In the genomic region with DNA sequence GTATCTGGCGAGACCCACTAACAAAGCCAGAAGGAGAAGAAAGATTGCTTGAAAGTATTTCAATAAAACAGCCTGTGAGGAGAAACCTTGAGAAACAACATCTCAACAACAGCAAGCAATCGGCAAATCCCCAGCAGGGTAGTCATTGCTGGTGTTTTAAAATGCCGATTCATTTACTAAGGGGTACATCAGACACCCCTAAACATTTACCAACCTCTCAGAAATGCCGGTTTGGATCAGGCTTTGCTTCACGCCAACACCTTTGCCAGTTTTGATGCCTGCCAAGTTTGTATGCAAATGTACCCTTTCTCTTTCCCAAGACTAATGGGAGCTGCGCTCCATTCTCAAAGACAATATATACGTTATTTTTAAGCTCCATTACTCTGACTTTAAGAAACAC, we compare ENCODE assay signal across 15 mouse cellular contexts.
"Had no signal": no experiment of that assay in that cellular context is flagged by ENCODE, and none has a peak within 500 bp of the region (broad histone marks: within the 10 kb centered on the region; RNA-seq: fewer than 3 reads in every experiment).

No protein-coding gene starts in this region.

- H3K9ac ChIP-seq: limb, embryonic 15.5 days; liver, embryonic 12.5 days; lung, embryonic 14.5 days; neural tube, embryonic 15.5 days had no signal

- ATAC-seq: liver, embryonic 12.5 days had no signal

- DNase-seq: kidney, postnatal 36 days; layer of hippocampus, adult 9-11 months; lung, embryonic 14.5 days; lung, postnatal 10 days; lung, postnatal 4 days; right cerebral cortex, postnatal 4 days; spleen, adult 18-20 months; thymus, adult 18-20 months; thymus, postnatal 25 days had no signal

- H3K36me3 ChIP-seq: limb, embryonic 15.5 days; liver, embryonic 12.5 days; neural tube, embryonic 15.5 days had no signal

- H3K4me3 ChIP-seq: limb, embryonic 15.5 days; liver, embryonic 12.5 days; myocyte; neural tube, embryonic 15.5 days had no signal

- H3K4me1 ChIP-seq: liver, embryonic 12.5 days had no signal

- H3K4me2 ChIP-seq: limb, embryonic 15.5 days; liver, embryonic 12.5 days; lung, embryonic 14.5 days; midbrain, embryonic 11.5 days; neural tube, embryonic 15.5 days had no signal

- H3K27me3 ChIP-seq: limb, embryonic 15.5 days; liver, embryonic 12.5 days; neural tube, embryonic 15.5 days had no signal

- H3K27ac ChIP-seq: kidney, postnatal 0 days; limb, embryonic 15.5 days; liver, embryonic 12.5 days; neural tube, embryonic 15.5 days had no signal

- H3K9me3 ChIP-seq: limb, embryonic 15.5 days; liver, embryonic 12.5 days; neural tube, embryonic 15.5 days had no signal
